Mouse (Mus musculus) cortical plate, adult 2 months (tissue): ENCODE data around the gene Dmap1. TPM values are rescaled to one million over a fixed set of nuclear protein-coding genes. Genes with fewer than 3 reads are reported as not detected.

Source experiments
- H3K27ac ChIP-seq: fragments of 200-500 bp; 2 replicates; pipeline ENCODE4 v1.5.1; 2012; ENCODE audit warnings: low read length, control low read depth, inconsistent platforms; ENCODE audit not compliant: insufficient read depth
- H3K4me1 ChIP-seq: fragments of 200-500 bp; 2 replicates; pipeline ENCODE4 v1.6.1; 2011; ENCODE audit warnings: low read length; ENCODE audit not compliant: control insufficient read depth, insufficient read depth
- H3K4me3 ChIP-seq: fragments of 200-500 bp; 2 replicates; pipeline ENCODE4 v1.5.1; 2011; ENCODE audit warnings: mild to moderate bottlenecking, low read length, control low read depth; ENCODE audit not compliant: insufficient read depth
- CTCF ChIP-seq: fragments of 200-500 bp; IDR thresholded peaks from 2 replicates; pipeline ENCODE4 v1.5.1; 2011; ENCODE audit warnings: mild to moderate bottlenecking, control low read depth, low read length; ENCODE audit not compliant: insufficient read depth; ENCODE audit errors: extremely low read depth
- POLR2A ChIP-seq: fragments of 200-500 bp; IDR thresholded peaks from 2 replicates; pipeline ENCODE4 v1.6.1; 2011; ENCODE audit warnings: mild to moderate bottlenecking, low read length, control low read depth; ENCODE audit not compliant: insufficient read depth; ENCODE audit errors: extremely low read depth
- polyA plus RNA-seq: library from polyadenylated mRNA; depleted of rRNA; stranded (reverse); fragments of >200 nt; gene quantifications from 2 replicates; pipeline ENCODE4 v1.2.3, GENCODE M21; 2012

The Dmap1 gene
- polyA plus RNA-seq, 1 experiment: 48.0 TPM

DNA sequence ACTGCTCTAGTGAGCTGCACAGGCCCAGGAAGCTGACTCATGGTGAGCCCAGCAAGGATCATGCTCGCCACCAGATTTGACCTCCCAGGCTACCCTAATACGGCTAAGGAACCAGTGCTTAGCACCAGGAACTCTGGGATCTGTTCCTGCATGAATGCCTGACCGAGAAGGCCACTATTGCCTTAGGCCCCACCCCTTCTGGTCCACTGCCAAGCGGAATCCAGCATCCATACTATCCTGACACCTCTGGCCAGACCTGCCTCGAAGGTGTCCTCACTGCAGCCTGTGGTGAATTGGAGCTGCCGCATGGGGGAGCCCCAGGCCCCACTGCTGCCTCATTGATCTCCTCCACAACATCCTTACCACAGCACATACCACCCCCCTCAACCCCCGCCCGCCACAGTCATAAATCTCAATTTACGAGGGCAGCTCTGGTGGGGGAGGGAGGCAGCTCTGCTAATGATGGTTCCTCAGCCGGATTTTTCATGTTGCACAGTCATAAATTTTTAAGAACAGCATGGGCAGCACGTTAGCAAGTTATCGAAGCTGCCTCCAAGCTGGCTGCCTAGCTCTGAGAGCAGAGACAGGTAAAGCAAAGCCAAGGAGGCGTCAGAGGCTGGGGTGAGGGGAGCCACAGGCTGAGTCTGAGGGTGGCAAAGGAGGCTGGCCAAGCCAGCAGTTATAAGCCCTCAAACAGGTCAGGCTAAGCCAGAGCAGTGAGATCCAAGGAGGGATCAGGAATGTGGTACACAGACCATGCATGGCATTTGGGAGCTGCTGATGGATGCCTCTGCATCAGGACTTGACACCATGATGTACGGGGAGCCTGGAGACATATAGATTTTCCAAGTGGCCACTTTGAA, 23.3 kb downstream of the Dmap1 start:
- no peak overlapping the region for H3K4me3 ChIP-seq
- H3K27ac ChIP-seq: no peak overlapping the region
- TF ChIP-seq POLR2A: no peak
- TF ChIP-seq CTCF: peak; percentile 18; the same call in 1 of the 2 replicates

DNA sequence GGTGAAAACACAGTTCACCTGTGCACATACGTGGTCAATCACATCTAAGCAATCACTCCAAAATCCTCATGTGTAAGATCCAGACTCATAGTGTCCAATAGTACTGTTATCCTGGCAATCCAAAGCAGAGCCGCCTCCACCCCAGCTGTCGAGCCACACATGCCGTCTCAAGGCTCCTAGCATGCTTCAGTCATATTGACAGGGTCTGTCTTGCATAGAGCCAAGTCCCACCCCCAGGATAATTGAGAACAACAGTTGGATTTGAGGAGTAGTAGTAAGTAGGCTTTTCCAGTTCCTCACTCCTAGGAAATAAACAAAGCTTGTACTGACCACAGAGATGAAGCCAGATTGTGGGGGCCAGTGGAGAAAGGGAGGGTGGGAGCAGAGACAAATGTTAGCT, 24.4 kb downstream of the Dmap1 start:
- TF ChIP-seq CTCF (no peak), POLR2A (no peak)
- Histone ChIP-seq H3K4me3 (no peak overlapping the region), H3K4me1 (no peaks in the 10 kb centered on the region), H3K27ac (no peak overlapping the region)

More for the DNA sequence above, 23.3 kb downstream of the Dmap1 start:
- no peaks in the 10 kb centered on the region for H3K4me1 ChIP-seq

DNA sequence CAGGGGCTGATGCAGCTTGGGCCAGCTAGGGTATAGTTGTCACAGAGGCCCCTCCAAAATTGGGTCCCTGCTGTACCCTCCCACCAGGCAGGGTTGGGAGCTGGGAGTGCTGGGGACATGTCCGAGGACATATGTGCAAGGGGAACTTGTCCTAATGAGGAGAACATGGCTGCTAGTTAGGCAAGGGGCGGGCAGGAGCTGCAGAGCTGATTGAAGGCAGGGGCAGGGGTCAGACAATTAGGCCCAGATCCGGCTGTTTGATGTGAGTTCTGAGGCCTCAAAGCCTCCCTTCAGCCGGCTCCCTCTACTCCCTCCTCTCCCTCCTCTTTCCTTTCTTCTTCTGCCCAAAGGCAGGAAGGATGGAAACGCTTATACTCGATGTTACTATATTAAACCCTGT, 25.1 kb downstream of the Dmap1 start:
- Histone ChIP-seq H3K4me3 (no peak overlapping the region), H3K4me1 (no peaks in the 10 kb centered on the region), H3K27ac (no peak overlapping the region)
- no peak for TF ChIP-seq POLR2A

DNA sequence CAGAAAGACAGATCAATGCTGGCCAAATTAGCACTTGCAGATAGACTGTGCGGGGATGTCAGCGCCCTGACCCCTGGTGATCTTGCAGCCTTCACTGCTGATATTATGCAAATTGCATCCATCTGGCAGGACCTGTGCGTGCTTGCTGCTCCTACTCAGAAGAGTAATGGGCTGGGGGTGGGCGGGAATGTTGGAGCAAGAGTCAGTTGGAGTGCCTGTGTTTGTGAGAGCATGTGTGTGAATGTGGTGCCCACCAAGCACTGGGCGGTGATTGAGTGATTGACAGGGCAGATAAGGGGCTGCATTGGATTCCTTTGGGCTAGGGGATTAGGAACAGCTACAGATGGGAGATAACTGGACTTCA, 26.6 kb downstream of the Dmap1 start:
- no peak overlapping the region for H3K4me3 ChIP-seq
- no peak overlapping the region for H3K27ac ChIP-seq
- no peaks in the 10 kb centered on the region for H3K4me1 ChIP-seq
- TF ChIP-seq POLR2A (no peak), CTCF (no peak)

DNA sequence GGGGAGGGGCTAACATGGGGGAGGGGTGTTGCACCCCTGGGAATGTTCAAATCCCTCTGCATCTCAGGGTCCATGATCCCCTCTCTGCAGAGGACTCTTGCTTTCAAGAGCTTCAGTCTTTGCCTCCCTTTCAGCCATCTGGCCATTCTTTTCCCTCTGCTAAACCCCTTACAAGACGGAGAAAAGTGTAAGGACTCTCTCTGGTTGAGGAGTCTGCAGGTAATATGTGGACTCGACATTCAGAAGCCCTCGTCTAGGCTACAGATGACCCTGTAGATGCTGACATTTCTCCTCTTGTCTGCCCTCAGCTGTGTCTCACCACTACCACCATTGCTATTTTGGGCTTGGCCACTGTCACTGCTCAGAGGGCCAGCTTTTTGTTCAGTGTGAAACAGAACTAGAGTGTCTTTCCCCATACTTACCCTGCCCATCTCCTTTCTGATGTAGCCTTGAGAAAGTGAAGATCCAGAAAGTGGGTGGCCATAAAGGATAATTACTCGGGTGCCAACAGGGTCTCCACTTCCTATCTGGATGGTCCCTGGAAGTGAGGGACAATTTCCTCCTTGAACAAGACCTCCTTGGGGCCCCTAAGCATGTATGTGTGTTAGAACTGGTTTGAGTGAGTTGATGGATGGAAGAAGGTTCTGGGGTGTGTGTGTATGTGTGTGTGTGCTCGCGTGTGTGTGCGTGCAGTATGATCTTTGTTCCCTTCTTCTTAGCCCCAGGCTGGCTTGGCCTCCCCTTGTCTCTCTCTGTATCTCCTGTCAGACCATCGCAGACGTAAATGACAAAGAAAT, 27.2 kb downstream of the Dmap1 start:
- H3K27ac ChIP-seq: no peak overlapping the region
- no peaks in the 10 kb centered on the region for H3K4me1 ChIP-seq
- no peak overlapping the region for H3K4me3 ChIP-seq
- TF ChIP-seq CTCF (no peak), POLR2A (no peak)

DNA sequence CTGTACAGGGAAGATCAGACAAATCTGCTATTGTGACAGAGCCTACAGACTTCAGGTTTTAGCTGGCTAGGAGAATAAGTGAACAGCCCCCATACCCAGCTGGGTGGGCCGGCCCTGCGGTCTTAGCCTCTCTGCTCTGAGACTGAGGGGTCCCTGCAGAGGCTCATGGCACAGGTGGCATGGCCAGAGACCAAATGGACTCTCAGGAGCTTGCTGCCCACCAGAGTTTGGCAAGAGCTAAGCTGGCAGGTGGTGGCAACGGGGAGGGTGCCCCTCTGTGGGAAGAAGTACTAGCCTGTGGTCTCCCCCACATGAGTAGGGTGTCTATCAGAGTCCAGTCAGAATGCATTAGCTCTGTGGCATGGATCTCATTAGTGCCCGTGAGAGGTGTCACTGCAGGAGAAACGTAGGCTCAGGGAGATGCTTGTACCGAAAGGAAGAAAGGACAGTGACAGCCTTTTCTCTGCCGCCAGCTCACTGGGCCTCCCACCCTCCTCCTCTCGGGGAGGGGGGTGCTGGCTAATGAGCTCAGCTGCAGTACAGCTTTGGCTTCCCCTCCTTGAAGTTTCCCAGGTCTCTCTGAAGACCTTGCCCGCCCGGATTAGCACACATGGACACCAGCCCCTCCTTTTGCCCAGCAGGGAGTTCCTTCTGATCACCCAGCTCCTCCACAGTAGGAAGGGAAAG, 27.9 kb downstream of the Dmap1 start:
- Histone ChIP-seq H3K27ac (no peak overlapping the region), H3K4me3 (no peak overlapping the region), H3K4me1 (no peaks in the 10 kb centered on the region)
- TF ChIP-seq POLR2A (no peak), CTCF (no peak)

DNA sequence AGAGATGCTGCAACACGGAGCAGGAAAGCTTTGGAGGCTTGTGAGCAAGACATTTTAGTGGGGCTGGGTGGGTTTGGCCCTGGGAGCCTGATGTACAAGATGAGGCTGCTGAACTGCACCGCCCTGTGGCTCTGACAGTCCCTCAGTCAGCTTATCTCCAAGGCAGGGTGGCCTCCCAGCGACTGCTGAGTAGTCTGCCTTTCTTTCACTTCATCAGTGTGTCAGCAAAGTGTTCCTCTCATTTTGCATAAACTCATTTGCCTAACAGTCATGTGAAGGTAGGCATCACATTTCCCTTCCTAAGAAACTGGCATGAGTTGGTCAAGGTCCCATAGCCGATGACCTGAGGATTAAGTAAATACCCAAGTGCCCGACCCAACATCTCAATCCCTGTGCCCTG, 29.3 kb downstream of the Dmap1 start:
- H3K27ac ChIP-seq: no peak overlapping the region
- TF ChIP-seq CTCF (no peak), POLR2A (no peak)
- no peak overlapping the region for H3K4me3 ChIP-seq
- no peaks in the 10 kb centered on the region for H3K4me1 ChIP-seq

DNA sequence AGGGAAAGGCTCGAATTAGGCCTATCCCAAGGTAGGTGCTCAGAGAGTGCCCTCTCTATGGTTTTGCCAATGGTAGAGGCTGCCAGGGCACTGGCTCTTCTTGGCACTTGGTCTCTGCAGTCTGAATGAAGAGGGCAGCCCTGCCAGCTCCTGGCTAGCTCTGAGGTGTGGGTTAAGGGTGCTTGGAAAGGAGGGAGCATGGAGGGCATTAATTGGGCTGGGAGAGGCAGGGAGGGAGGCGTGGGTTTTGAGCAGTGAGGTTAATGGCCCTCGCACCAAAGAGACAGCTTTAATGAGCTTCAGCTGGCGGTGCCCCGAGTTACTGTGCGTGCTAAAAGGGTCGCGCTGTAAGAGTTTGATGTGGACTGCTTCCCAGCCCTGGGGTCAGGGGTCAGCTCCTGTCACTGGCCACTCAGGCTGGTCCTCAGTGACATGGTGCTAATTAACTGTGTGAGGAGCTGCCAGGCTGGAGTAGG, 30.4 kb downstream of the Dmap1 start:
- no peak for TF ChIP-seq CTCF
- Histone ChIP-seq H3K4me3 (no peak overlapping the region), H3K27ac (no peak overlapping the region), H3K4me1 (peaks cover 3% of the 10 kb centered on the region; the same call in 1 of the 2 replicates)

DNA sequence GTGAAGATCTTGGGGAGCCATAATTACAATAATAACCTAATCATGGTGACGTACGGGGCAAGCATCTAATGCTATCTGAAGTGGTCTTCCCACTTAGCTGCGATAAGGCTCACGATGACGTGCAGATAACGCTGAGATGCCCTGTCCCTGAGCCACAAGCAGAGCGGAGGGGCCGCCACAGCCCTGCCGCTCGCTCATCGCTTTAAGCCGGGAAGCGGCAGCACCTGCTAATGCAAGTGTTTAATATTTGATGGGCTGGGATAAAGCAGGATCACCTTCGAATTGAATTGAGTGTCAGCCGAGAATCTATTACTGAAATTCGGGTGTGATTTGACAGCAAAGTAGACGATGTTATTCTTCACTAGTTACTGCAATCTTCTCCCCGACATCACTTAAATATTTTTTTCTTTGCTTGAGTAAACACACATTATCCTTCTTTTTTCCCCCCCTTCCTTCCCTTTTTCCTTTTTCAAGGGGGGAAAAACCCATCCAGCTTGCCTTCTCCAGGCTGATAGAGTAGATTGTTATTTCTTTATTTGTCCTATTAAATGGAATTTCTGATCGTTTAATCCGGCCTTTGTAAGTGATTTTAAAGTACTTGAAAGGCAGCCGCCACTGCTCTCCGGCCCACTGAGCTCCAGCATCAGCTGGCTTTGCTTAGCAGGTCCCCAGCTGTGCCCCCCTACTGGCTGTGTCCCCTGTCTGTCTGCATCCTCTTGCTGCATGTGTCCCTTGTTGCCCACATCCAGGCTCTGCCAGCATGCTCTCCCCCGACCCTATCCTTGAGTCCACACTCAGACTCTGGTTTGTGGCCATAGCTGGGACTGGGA, 34.9 kb downstream of the Dmap1 start:
- no peak for TF ChIP-seq CTCF
- no peak for TF ChIP-seq POLR2A
- H3K4me3 ChIP-seq: no peak overlapping the region
- H3K27ac ChIP-seq: no peak overlapping the region
- peaks cover 16% of the 10 kb centered on the region for H3K4me1 ChIP-seq
